Mouse (Mus musculus): ENCODE measurements around the gene Abhd12. TPM values are rescaled to one million over a fixed set of nuclear protein-coding genes. Genes with fewer than 3 reads are reported as not detected.

Abhd12 gene
- polyA plus RNA-seq, 1 experiment: 62.6 TPM

GRCm38 (mm10) chr2:150875226-150875625 lies 29.3 kb downstream of the Abhd12 start:
- Histone ChIP-seq H3K4me3 (ENCODE audit: insufficient read depth, low read depth, low read length) (no peak overlapping the region), H3K36me3 (ENCODE audit: control insufficient read depth, insufficient read depth, low read length) (no peaks in the 10 kb centered on the region), H3K27me3 (replicated peaks; ENCODE audit: control insufficient read depth, insufficient read depth, low read length) (no peaks in the 10 kb centered on the region), H3K4me1 (ENCODE audit: control insufficient read depth, insufficient read depth, low read length) (peaks cover 6% of the 10 kb centered on the region; the same call in 1 of the 2 replicates), H3K27ac (ENCODE audit: insufficient read depth, low read depth, low read length) (no peak overlapping the region)
- WGBS: 98% methylated on average over 1 of the region's 1 CpGs
- no peak for DNase-seq
- TF ChIP-seq POLR2A (IDR thresholded peaks at IDR 0.05; ENCODE audit: low read depth, low read length) (no peak), CTCF (conservative IDR thresholded peaks at IDR 0.05; ENCODE audit: insufficient read depth, insufficient read length, low read depth, low read length) (no peak)

DNA sequence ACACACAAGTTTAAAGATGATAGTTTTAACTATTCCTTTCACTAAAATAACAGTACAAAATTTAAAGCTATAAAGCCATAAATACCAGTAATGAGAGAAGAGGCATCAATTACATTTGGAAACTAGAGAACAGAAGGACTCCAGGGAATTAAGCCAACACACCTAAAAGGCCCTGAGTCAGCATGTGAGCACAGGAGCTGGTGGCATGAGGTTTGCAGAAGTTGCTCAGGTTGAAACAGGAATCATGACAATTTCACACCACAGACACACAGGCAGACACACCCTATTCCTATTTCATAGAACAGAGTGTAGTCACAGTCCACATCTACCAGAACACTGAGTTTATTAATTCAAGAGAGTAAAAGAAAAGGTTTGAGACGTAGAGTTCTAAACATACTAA lies 30.0 kb downstream of the Abhd12 start:
- 89% methylated on average over 1 of the region's 1 CpGs for WGBS
- DNase-seq: no peak

DNA sequence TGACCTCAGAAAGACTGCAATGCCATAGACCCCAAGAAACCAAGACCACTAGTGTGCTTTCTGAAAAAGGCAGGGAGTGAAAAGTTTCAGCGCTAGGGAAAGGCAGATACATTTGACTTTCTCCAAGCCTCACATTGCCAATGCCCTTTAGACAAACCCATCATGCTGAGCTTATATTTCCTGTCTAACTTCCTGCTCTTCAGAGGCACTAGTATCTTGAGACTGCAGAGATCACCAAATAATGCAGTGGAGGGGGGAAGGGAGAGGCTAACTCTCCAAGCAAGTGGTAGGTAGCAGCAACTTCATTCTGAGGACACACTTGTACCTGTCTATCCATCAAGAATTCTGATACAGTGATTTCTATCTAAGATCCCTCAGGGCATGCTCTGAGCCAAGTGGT lies 35.1 kb downstream of the Abhd12 start:
- no peaks in the 10 kb centered on the region for H3K36me3 ChIP-seq (ENCODE audit: control insufficient read depth, insufficient read depth, low read length)
- H3K27ac ChIP-seq (ENCODE audit: insufficient read depth, low read depth, low read length): no peak overlapping the region
- H3K4me3 ChIP-seq (ENCODE audit: insufficient read depth, low read depth, low read length): no peak overlapping the region
- WGBS: 84% methylated on average over 1 of the region's 1 CpGs
- DNase-seq: no peak
- no peaks in the 10 kb centered on the region for H3K27me3 ChIP-seq (replicated peaks; ENCODE audit: control insufficient read depth, insufficient read depth, low read length)
- no peaks in the 10 kb centered on the region for H3K4me1 ChIP-seq (ENCODE audit: control insufficient read depth, insufficient read depth, low read length)
- TF ChIP-seq CTCF (conservative IDR thresholded peaks at IDR 0.05; ENCODE audit: insufficient read depth, insufficient read length, low read depth, low read length): no peak
- no peak for TF ChIP-seq POLR2A (IDR thresholded peaks at IDR 0.05; ENCODE audit: low read depth, low read length)

More for the DNA sequence above, 30.0 kb downstream of the Abhd12 start:
- Histone ChIP-seq H3K4me1 (ENCODE audit: control insufficient read depth, insufficient read depth, low read length) (peaks cover 6% of the 10 kb centered on the region; the same call in 1 of the 2 replicates), H3K36me3 (ENCODE audit: control insufficient read depth, insufficient read depth, low read length) (no peaks in the 10 kb centered on the region), H3K4me3 (ENCODE audit: insufficient read depth, low read depth, low read length) (no peak overlapping the region), H3K27me3 (replicated peaks; ENCODE audit: control insufficient read depth, insufficient read depth, low read length) (no peaks in the 10 kb centered on the region), H3K27ac (ENCODE audit: insufficient read depth, low read depth, low read length) (no peak overlapping the region)
- TF ChIP-seq POLR2A (IDR thresholded peaks at IDR 0.05; ENCODE audit: low read depth, low read length) (no peak), CTCF (conservative IDR thresholded peaks at IDR 0.05; ENCODE audit: insufficient read depth, insufficient read length, low read depth, low read length) (no peak)

DNA sequence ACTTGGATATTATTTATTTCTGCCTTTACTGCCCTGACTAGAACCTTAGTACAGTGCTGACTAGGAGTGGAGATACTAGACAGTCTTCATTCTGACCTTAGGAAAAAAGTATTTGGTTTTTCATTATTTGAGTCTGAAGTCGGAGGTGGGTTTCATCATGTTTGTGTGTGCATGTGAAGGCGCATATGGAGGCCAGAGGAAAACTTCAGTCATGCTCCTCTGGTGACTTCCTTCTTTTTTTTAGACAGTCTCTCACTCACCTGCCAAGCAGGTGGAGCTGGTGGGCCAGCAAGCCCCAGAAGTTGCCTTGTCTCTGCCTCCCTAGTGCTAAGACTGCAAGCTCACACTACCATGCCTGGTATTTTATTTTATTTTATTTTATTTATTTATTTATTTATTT lies 37.5 kb downstream of the Abhd12 start:
- Histone ChIP-seq H3K36me3 (ENCODE audit: control insufficient read depth, insufficient read depth, low read length) (no peaks in the 10 kb centered on the region), H3K27ac (ENCODE audit: insufficient read depth, low read depth, low read length) (no peak overlapping the region), H3K27me3 (replicated peaks; ENCODE audit: control insufficient read depth, insufficient read depth, low read length) (no peaks in the 10 kb centered on the region), H3K4me3 (ENCODE audit: insufficient read depth, low read depth, low read length) (no peak overlapping the region), H3K4me1 (ENCODE audit: control insufficient read depth, insufficient read depth, low read length) (no peaks in the 10 kb centered on the region)
- TF ChIP-seq CTCF (conservative IDR thresholded peaks at IDR 0.05; ENCODE audit: insufficient read depth, insufficient read length, low read depth, low read length) (no peak), POLR2A (IDR thresholded peaks at IDR 0.05; ENCODE audit: low read depth, low read length) (no peak)
- 98% methylated on average over 2 of the region's 2 CpGs for WGBS
- DNase-seq: no peak

- no peak for DNase-seq
- Histone ChIP-seq H3K4me1 (ENCODE audit: control insufficient read depth, insufficient read depth, low read length) (peaks cover 2% of the 10 kb centered on the region; the same call in 1 of the 2 replicates), H3K27me3 (replicated peaks; ENCODE audit: control insufficient read depth, insufficient read depth, low read length) (no peaks in the 10 kb centered on the region), H3K36me3 (ENCODE audit: control insufficient read depth, insufficient read depth, low read length) (no peaks in the 10 kb centered on the region), H3K4me3 (ENCODE audit: insufficient read depth, low read depth, low read length) (no peak overlapping the region), H3K27ac (ENCODE audit: insufficient read depth, low read depth, low read length) (no peak overlapping the region)
- 79% methylated on average over 2 of the region's 2 CpGs for WGBS
- TF ChIP-seq CTCF (conservative IDR thresholded peaks at IDR 0.05; ENCODE audit: insufficient read depth, insufficient read length, low read depth, low read length) (no peak), POLR2A (IDR thresholded peaks at IDR 0.05; ENCODE audit: low read depth, low read length) (no peak)
Measured at GRCm38 (mm10) chr2:150861128-150861527, 43.4 kb downstream of the Abhd12 start.

DNA sequence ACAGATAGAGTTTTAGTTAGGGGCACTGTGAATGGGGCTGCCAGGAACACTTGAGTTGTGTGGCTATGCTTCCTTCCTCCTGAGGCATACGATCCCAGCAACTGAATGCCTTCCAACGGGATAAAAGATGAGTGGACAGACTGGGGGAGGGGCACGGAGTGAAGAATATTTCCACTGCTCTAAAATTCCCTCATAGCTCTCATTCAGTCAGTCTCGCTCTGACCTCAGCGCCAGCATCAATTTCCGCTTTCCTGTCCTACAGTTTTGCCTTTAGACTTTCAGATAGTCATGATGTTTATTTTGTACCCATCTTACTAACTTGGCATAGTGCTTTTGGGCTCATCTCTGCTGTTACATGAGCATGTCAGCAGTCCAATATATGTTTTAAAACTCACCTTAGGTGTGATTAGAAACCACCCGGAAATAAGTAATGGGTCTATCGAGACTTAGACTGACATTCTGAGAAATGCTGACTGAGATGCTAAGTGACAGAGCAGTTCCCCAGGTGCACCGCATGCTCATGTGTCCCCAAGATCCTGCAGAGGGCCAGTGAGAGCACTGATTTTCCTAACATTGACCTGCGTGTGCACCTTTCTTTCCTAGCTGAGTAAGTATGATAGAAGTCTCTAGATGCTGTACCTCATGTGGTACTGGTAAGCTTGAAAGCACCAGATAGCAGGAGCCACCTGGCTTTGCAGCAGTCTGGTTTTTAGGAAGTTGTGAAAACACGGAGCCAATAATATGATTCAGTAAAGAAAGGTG lies 44.7 kb downstream of the Abhd12 start:
- 72% methylated on average over 11 of the region's 11 CpGs for WGBS
- no peak overlapping the region for H3K27ac ChIP-seq (ENCODE audit: insufficient read depth, low read depth, low read length)
- H3K36me3 ChIP-seq (ENCODE audit: control insufficient read depth, insufficient read depth, low read length): no peaks in the 10 kb centered on the region
- no peak for DNase-seq
- H3K4me3 ChIP-seq (ENCODE audit: insufficient read depth, low read depth, low read length): no peak overlapping the region
- no peaks in the 10 kb centered on the region for H3K27me3 ChIP-seq (replicated peaks; ENCODE audit: control insufficient read depth, insufficient read depth, low read length)
- TF ChIP-seq CTCF (conservative IDR thresholded peaks at IDR 0.05; ENCODE audit: insufficient read depth, insufficient read length, low read depth, low read length) (no peak), POLR2A (IDR thresholded peaks at IDR 0.05; ENCODE audit: low read depth, low read length) (no peak)
- peaks cover 2% of the 10 kb centered on the region; the same call in 1 of the 2 replicates for H3K4me1 ChIP-seq (ENCODE audit: control insufficient read depth, insufficient read depth, low read length)

- 45% methylated on average over 9 of the region's 9 CpGs for WGBS
- TF ChIP-seq CTCF (conservative IDR thresholded peaks at IDR 0.05; ENCODE audit: insufficient read depth, insufficient read length, low read depth, low read length) (no peak), POLR2A (IDR thresholded peaks at IDR 0.05; ENCODE audit: low read depth, low read length) (no peak)
- Histone ChIP-seq H3K4me3 (ENCODE audit: insufficient read depth, low read depth, low read length) (no peak overlapping the region), H3K27ac (ENCODE audit: insufficient read depth, low read depth, low read length) (no peak overlapping the region), H3K36me3 (ENCODE audit: control insufficient read depth, insufficient read depth, low read length) (no peaks in the 10 kb centered on the region), H3K4me1 (ENCODE audit: control insufficient read depth, insufficient read depth, low read length) (peaks cover 2% of the 10 kb centered on the region; the same call in 1 of the 2 replicates), H3K27me3 (replicated peaks; ENCODE audit: control insufficient read depth, insufficient read depth, low read length) (no peaks in the 10 kb centered on the region)
- peak; percentile 78 for DNase-seq
Measured at GRCm38 (mm10) chr2:150858724-150859487, 45.6 kb downstream of the Abhd12 start.
